Mouse (Mus musculus) heart, adult 2 months (tissue): ENCODE results near the gene Als2cr12. TPM values are rescaled to one million over a fixed set of nuclear protein-coding genes. Genes with fewer than 3 reads are reported as not detected.
A peak's percentile ranks its signal among the peaks of the same experiment; 100 is the strongest.
"Not testable (repeated sequence)": the region's sequence is repeated elsewhere in the genome, so short reads cannot be mapped to it uniquely, and the experiment has no call there.

Experiments used
- DNase-seq, 2 experiments: peaks; one replicate each; pipeline ENCODE4 v3.0.0; 2021
- H3K27ac ChIP-seq: fragments of 200-600 bp; 2 replicates; pipeline ENCODE4 v1.8.1; 2022
- H3K27me3 ChIP-seq: fragments of 200-500 bp; 2 replicates; pipeline ENCODE4 v1.6.1; 2012; ENCODE audit warnings: mild to moderate bottlenecking, low read length, inconsistent platforms, mixed read lengths; ENCODE audit not compliant: control insufficient read depth, insufficient read depth
- H3K36me3 ChIP-seq: fragments of 200-500 bp; 2 replicates; pipeline ENCODE4 v1.6.1; 2012; ENCODE audit warnings: low read length, inconsistent platforms; ENCODE audit not compliant: control insufficient read depth, insufficient read depth
- H3K4me1 ChIP-seq: fragments of 200-500 bp; 2 replicates; pipeline ENCODE4 v1.6.1; 2011; ENCODE audit warnings: low read length; ENCODE audit not compliant: control insufficient read depth, insufficient read depth
- H3K4me3 ChIP-seq: fragments of 200-600 bp; 2 replicates; pipeline ENCODE4 v1.8.1; 2022
- H3K79me2 ChIP-seq: fragments of 200-500 bp; replicated peaks from 2 replicates; pipeline ENCODE4 v1.6.1; 2012; ENCODE audit warnings: mild to moderate bottlenecking, inconsistent platforms, low read length, moderate library complexity, mixed read lengths; ENCODE audit not compliant: control insufficient read depth, insufficient read depth
- H3K9ac ChIP-seq: fragments of 200-500 bp; 2 replicates; pipeline ENCODE4 v1.6.1; 2012; ENCODE audit warnings: low read depth, mild to moderate bottlenecking, control low read depth, inconsistent platforms, low read length, mixed read lengths
- CTCF ChIP-seq: fragments of 200-600 bp; IDR thresholded peaks from 2 replicates; pipeline ENCODE4 v1.8.1; 2022; ENCODE audit warnings: antibody characterized with exemption, mild to moderate bottlenecking, moderate library complexity
- EP300 ChIP-seq: fragments of 200-500 bp; IDR thresholded peaks from 2 replicates; pipeline ENCODE4 v1.6.1; 2011; ENCODE audit warnings: low read depth, low read length, control low read depth; ENCODE audit not compliant: insufficient read depth
- POLR2A ChIP-seq: fragments of 200-500 bp; IDR thresholded peaks from 2 replicates; pipeline ENCODE4 v1.6.1; 2011; ENCODE audit warnings: mild to moderate bottlenecking, low read depth, low read length, control low read depth; ENCODE audit not compliant: insufficient read depth
- WGBS: fragments of 180-500 bp; shearing (Covaris S2); methylation state at CpG from one replicate; pipeline ENCODE4 v1.1.7; 2018; 5-methylcytosine and 5-hydroxymethylcytosine counted together
- intact Hi-C: fragments of 180-260 bp; cut with DNase I; formaldehyde crosslinking; loops from one replicate; pipeline ENCODE4 v1.15.1; 2025
- polyA plus RNA-seq: library from polyadenylated mRNA; depleted of rRNA; stranded (reverse); fragments of >200 nt; gene quantifications from 2 replicates; pipeline ENCODE4 v1.2.3, GENCODE M21; 2012
- total RNA-seq, 2 experiments: library from RNA; stranded (reverse); gene quantifications; 2 replicates each; pipeline ENCODE4 v1.2.3; 2021

Gene Als2cr12
- total and polyA plus RNA-seq, 3 experiments = 0.49 TPM; not detected in 2

- peak; percentile 73 to 83 for DNase-seq
- Histone ChIP-seq H3K27ac (peak overlapping the region; percentile 96), H3K79me2 (no peaks in the 10 kb centered on the region), H3K4me1 (peaks cover 7% of the 10 kb centered on the region), H3K27me3 (no peaks in the 10 kb centered on the region), H3K4me3 (peak overlapping the region; percentile 88), H3K9ac (peak overlapping the region; percentile 92), H3K36me3 (peaks cover 43% of the 10 kb centered on the region)
- intact Hi-C loops = loop anchor here (5.0 kb wide), 2 partner anchors 126 to 259 kb away; partner anchors contain the start of genes Fam126b, Ndufb3, Stradb and Trak2
- WGBS = 3% methylated on average over 30 of the region's 31 CpGs
- TF ChIP-seq EP300 = peak; percentile 63; the same call in 1 of the 2 replicates
- TF ChIP-seq POLR2A = peak; percentile 71
- peak; percentile 48 for TF ChIP-seq CTCF
Measured at GRCm38 (mm10) chr1:58713081-58713892, 17.5 kb upstream of the Als2cr12 start.

- DNase-seq = peak; percentile 55 to 62
- Histone ChIP-seq H3K4me1 (peaks cover 7% of the 10 kb centered on the region), H3K27me3 (no peaks in the 10 kb centered on the region), H3K79me2 (no peaks in the 10 kb centered on the region), H3K27ac (peak overlapping the region; percentile 96), H3K9ac (peak overlapping the region; percentile 100), H3K4me3 (peak overlapping the region; percentile 88), H3K36me3 (peaks cover 36% of the 10 kb centered on the region)
- intact Hi-C loops = loop anchor here (5.0 kb wide), 2 partner anchors 125 to 260 kb away; partner anchors contain the start of genes Fam126b, Ndufb3, Stradb and Trak2
- 0% methylated on average over 17 of the region's 17 CpGs for WGBS
- TF ChIP-seq POLR2A = peak; percentile 56; the same call in 1 of the 2 replicates
- TF ChIP-seq EP300 = no peak
Measured at GRCm38 (mm10) chr1:58712076-58713061, 16.6 kb upstream of the Als2cr12 start.

- Histone ChIP-seq H3K36me3 (peaks cover 30% of the 10 kb centered on the region), H3K79me2 (no peaks in the 10 kb centered on the region), H3K27me3 (no peaks in the 10 kb centered on the region), H3K9ac (peak within 1 kb of the TSS; percentile 100), H3K27ac (peak within 1 kb of the TSS; percentile 96), H3K4me1 (peaks cover 4% of the 10 kb centered on the region), H3K4me3 (peak within 1 kb of the TSS; percentile 88)
- peak; percentile 86 to 89 for DNase-seq
- 0% methylated on average over 45 of the region's 45 CpGs for WGBS
- peak; percentile 79 for TF ChIP-seq POLR2A
- TF ChIP-seq CTCF = no peak
- intact Hi-C loops = loop anchor here (5.0 kb wide), 2 partner anchors 124 to 261 kb away; partner anchors contain the start of genes Fam126b, Ndufb3, Stradb and Trak2
Measured at GRCm38 (mm10) chr1:58711365-58712016, 15.7 kb upstream of the Als2cr12 start, which contains the start of gene Cflar. TSS of gene Cflar (plus strand) at chr1:58711508.

GRCm38 (mm10) chr1:58710711-58711364 lies 15.0 kb upstream of the Als2cr12 start:
- no peak for DNase-seq
- peak overlapping the region; percentile 96 for H3K27ac ChIP-seq
- 33% methylated on average over 10 of the region's 10 CpGs for WGBS
- peak overlapping the region; percentile 88 for H3K4me3 ChIP-seq
- peaks cover 24% of the 10 kb centered on the region for H3K36me3 ChIP-seq
- TF ChIP-seq EP300 (no peak), CTCF (0 out of 2 replicates have a peak, but pooled peaks have one; percentile 5)
- no peaks in the 10 kb centered on the region for H3K27me3 ChIP-seq
- no peaks in the 10 kb centered on the region; the same call in 1 of the 2 replicates for H3K4me1 ChIP-seq
- intact Hi-C loops = loop anchor here (5.0 kb wide), 2 partner anchors 124 to 261 kb away; partner anchors contain the start of genes Fam126b, Ndufb3, Stradb and Trak2
- peak overlapping the region; percentile 100; the same call in 1 of the 2 replicates for H3K9ac ChIP-seq
- no peaks in the 10 kb centered on the region for H3K79me2 ChIP-seq

GRCm38 (mm10) chr1:58710043-58710442 lies 14.3 kb upstream of the Als2cr12 start:
- not testable (repeated sequence) for H3K9ac ChIP-seq, H3K4me3 ChIP-seq, H3K27me3 ChIP-seq, H3K4me1 ChIP-seq, H3K79me2 ChIP-seq, DNase-seq
- peak; percentile 34 for TF ChIP-seq CTCF
- H3K36me3 ChIP-seq = peaks cover 16% of the 10 kb centered on the region
- intact Hi-C loops = loop anchor here (5.0 kb wide), 2 partner anchors 123 to 262 kb away; partner anchors contain the start of genes Fam126b, Ndufb3, Stradb and Trak2
- peak overlapping the region; percentile 96 for H3K27ac ChIP-seq
- WGBS = 91% methylated on average over 1 of the region's 1 CpGs

- H3K4me3 ChIP-seq, H3K4me1 ChIP-seq, intact Hi-C loops, H3K27me3 ChIP-seq, H3K79me2 ChIP-seq, H3K27ac ChIP-seq, H3K9ac ChIP-seq, H3K36me3 ChIP-seq, DNase-seq: not testable (repeated sequence)
- WGBS = 51% methylated on average over 5 of the region's 5 CpGs
Measured at GRCm38 (mm10) chr1:58700580-58701162, 4.9 kb upstream of the Als2cr12 start.
